Mouse (Mus musculus) frontal cortex, adult 2 months (tissue): Measurements from ENCODE around the gene Ccdc157. TPM values are rescaled to one million over a fixed set of nuclear protein-coding genes. Genes with fewer than 3 reads are reported as not detected.

Experiments
- DNase-seq, 2 experiments: peaks; one replicate each; pipeline ENCODE4 v3.0.0; 2022; ENCODE audit warnings: low spot score in 1 of 2; ENCODE audit errors: extremely low spot score in 1 of 2
- polyA plus RNA-seq: library from polyadenylated mRNA; depleted of rRNA; stranded (reverse); fragments of >200 nt; gene quantifications from 2 replicates; pipeline ENCODE4 v1.2.3, GENCODE M21; 2012

Ccdc157 gene
- polyA plus RNA-seq, 1 experiment = 23.8 TPM

DNA sequence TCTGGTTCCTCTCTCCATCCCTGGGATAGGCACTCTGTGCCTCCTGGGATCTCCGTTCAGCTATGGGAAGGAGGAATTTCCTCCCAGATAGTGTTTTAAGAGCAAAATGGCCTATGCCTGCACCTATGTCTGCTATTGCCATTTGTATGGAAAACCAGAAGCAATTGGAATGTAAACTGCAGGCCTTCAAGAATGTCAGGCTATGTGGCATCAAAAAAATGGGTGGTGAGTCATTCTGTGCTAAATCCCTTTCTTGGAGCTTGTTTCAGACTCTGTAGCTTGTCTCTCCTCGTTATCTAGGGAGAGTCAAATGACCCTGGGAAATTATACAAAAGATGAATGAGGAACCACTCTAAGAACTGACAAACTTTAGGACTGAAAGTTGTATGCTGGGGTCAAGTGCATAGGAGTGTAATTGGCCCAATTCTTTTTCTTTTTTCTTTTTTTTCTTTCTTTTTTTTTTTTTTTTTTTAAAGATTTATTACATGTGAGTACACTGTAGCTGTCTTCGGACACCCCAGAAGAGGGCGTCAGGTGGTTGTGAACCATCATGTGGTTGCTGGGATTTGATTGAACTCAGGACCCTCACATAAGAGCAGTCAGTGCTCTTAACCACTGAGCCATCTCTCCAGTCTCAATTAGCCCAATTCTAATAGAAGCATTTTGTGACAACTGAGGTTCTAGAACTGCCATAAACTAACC, 24.3 kb upstream of the Ccdc157 start:
- DNase-seq = no peak

DNA sequence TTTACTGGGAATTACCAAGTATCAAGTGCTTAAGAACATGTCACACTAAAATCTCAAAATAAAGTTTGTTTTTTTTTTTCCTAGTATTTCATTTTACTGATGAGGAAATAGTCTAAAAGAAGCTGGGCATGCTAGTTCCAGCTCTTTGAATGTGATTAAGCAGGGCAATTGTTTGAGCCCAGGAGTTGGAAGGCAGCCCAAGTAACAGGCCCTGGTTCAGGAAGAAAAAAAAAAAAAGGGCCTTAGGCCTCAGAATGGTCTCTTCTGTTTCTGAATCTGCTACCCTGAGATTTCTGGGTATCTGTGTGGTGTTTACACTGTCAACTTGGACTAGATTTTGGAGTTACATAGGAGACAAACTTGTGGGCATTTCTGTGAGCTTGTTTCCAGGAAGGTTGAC, 23.4 kb upstream of the Ccdc157 start:
- no peak for DNase-seq

DNA sequence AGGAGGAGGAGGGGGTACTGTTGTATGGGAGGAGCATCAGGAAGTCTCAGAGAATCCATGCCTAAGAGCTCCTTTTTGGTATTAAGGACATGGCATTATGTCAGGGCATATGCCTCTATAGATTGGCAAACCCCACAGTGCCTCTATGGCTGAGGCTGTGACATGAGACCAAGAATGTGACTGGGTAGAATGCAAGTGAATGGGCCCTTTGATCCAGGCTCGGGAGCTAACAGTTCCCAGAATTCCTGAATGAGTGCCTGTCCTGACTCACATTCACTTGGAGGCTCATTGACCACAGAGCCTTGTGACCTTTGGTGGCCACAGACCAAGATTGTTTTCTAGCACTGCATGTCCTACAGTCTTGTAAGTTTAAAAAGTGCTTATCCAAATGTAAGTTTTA, 22.0 kb upstream of the Ccdc157 start:
- no peak for DNase-seq

DNA sequence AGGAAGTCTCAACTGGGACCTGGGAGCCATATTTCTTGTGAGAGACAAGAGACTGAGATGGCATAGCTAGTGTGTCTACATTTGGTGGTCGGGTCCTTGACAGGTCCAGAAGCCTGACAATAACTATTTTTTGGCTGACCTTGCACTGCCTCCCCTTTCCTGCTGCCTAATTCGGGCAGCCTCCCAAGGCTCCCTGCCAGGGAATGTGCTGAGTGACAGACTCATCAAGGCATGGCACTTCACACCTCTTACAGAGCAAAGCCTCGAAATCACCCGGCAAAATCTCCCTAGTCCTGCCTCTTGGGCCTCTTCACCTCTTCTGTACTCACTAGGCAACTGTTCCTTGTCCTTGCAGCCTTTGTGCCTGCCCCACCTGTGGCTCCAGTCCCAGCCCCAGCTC, 17.6 kb upstream of the Ccdc157 start:
- DNase-seq = no peak

DNA sequence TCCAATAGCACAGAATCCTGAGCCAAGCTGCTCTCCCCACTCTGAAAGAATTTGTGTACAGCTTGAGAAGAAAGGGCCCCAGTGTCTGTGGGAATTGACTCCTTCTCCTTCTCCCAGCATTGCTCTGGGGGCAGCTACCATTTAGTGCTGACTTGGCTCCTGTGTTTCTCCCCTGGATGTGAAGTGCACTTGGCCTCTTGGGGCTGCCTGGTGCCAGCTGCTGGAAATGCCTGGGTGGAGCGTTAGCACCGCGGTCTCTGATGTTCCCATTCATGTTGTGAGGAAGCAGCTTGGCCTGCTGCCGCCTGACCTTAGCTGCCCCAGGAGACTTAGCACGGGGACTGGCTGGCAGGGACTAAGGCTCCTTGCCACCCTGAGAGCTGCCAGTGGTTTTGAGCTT, 14.5 kb upstream of the Ccdc157 start:
- DNase-seq = peak in 1 of 2 experiments; percentile 61

DNA sequence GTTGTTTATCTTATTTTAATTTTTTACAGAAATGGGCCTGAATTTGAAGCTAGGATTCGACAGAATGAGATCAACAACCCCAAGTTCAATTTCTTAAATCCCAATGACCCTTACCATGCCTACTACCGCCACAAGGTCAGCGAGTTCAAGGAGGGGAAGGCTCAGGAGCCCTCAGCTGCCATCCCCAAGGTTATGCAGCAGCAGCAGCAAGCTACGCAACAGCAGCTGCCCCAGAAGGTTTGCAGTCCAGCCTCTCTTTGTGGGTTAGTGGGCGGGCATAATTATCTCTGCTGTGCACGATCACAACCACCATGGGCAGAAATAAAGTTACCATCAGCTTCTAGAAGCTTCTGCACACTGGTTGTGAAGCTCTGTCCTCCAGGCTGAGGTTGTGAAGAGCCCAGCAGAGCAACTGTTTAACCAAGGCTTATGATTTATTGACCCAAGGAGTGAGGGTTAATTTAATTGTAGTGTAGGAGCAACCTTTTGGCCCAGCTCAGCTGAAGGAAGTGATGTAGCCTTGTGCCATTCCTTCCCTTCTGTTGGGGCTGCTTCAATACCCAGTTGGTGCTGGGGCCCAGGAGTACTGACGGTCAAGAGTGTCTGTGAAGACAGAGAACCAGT, 6.5 kb upstream of the Ccdc157 start:
- no peak for DNase-seq

DNA sequence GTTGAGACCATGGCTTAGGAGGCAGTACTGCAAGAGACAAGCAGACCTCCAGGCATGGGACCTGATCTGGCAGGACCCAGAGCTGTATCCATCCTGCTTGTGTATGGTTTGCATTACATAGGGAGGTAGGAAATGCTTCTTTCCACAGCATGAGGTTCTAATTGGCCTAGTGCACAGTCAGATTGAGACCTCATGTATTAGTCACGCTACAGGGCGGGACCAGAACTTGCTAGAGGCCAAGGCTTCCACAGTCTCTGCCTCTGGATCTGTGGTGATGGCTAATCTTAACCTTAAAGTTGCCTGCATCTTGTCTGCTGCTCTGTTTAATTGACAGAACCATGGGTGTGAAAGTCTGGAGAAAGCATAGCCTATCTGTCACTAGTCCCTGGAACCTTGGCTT, 4.6 kb upstream of the Ccdc157 start:
- no peak for DNase-seq

DNA sequence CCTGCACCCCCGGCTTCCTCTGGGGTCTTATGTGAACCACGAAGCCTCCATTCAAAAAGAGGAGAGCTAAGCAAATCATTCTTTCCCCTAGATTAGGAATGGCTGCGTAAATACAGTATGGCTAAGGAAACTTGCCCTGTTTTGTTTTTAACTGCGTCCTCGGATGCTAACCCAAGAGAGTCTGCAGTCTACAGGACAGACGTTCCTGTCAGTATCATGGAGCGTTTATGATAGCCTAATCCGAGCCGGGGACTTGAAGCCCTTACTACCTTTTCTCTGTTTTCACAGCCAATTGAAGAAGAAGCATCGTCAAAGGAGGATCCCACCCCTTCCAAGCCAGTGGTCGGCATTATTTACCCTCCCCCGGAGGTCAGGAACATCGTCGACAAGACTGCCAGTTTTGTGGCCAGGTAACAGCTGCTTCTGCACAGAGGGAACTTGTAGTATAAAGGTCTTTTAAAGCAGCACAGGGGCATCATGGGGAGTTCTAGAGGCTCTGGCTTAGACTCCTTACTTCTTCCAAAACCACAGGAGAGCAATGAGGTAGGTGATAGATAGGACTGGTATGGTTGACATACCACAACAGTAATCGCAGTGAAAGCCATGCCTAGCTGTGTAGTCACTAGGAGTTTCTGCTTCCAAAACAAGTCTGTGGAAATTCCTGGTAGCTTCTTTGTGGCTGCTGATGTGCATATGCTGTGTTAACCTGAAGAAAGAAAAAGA, 826 bp upstream of the Ccdc157 start:
- no peak for DNase-seq

DNA sequence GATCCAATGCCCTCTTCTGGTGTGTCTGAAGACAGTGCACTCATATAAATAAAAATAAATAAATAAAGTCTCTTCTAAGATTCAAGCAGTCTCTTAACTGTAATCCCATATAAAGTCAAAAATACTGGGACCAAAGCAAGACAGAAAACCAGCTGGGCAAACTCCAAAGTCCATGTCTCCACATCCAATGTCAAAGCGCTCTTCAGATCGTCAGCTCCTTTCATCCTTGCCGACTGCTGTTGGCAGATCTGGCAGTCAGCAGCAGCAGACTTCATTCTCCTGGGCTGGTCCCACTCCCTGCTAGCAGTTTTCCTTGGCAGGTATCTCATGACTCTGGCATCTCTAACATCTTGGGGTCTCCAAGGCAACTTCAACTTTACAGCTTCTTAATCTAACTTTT, 1.4 kb downstream of the Ccdc157 start:
- DNase-seq = no peak

DNA sequence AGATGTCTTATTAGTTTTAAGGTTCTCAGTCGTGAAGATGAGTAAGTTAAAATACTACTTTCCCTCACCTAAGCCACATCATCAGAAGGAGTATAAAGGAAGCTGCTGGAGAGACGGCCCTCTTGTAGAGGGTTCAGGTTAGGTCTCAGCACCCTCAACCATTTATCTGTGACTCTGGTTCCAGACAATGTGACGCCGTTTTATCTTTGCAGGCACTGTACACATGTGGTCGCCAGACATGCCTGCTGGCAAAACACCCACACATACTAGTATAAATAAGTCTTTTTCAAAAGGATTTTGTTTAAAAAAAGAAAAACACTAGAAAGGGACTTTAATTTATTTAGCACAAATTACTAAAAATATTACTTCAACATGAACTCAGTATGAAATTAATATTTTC, 4.5 kb downstream of the Ccdc157 start:
- DNase-seq = peak in 1 of 2 experiments; percentile 33

DNA sequence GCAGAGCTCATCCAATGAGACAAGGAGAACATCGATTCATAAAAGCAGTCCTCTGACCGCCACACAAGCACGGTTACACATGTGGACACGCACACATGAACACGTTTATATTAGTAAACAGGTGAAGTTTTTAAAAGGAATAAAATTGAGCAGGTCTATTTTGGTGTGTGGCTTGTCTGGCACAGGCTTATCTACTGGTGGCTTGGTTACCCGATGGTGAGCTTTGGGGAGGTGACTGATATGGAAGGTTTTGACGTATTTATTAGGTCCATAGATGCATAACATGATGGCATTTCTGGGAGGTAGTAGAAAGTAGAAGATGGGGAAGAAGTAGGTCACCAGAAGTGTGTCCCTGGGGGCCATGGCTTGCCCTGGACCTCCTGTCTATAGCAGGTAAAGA, 6.4 kb downstream of the Ccdc157 start:
- no peak for DNase-seq

DNA sequence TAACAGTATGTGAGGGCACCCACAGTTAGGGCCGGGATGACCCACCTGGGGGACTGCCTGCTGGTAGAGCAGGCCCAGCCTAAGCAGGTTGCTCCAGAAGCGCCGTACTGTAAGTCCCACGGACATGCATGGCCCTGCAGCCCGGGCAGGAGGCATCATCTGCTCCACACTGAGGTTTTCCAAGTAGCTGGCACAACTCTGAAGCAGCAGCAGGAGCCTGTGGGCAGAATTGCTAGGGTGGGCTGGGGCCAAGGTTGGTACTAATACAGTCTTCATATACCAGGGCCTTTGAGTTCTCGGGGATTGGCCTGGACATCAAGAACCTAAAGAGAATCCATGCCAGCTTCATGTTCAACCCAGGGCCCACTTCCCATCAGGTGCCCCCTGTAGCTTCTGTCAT, 10.2 kb downstream of the Ccdc157 start:
- DNase-seq = no peak

DNA sequence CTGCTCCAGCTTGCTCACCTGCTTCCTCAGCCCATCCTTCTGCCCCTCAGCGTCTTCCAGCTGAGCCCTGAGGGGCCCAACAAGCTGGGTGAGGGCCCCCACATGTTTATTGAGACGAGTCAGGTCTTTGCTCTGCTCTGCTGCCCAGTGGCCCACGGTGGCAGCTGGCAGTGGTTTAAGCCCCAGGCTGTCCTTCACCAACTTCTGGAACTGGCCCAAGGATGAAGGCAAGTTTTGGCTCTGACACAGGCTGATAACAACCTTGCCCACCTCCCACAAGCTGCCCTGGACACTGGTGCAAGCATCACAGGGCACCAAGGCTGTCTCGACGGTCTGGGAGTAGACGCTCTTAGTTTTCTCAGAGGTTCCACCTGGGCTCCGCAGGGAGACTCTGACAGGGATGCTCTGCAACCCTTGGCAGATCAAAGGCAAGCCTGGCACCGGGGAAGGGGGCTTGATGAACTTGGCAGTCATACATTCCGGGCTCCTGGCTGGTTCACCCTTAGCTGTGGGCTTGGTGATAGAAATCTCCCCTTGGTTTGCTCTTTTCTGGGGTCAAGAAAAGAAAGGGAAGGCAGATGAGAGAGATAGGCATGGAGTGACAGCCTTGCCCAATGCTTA, 11.4 kb downstream of the Ccdc157 start:
- no peak for DNase-seq

DNA sequence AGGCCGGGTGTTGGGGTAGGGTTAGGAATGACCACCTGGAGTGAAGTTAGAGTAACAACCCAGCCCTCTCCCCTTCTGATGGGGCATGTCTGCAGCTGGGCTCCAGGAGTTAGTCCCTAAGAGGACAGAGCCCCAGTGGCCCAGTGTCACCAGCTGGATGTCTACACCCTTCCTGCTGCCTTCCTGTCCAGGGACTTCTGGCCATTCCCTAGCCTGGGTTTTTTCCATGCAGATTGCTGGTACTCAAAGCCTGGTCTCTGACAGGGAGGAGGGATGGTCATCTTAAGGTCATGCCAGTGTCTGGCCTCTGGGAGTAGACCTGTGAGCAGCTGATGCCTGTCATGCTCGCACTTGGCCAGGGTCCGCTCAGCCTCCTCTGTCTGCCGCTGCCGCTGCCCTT, 12.0 kb downstream of the Ccdc157 start:
- DNase-seq = no peak

DNA sequence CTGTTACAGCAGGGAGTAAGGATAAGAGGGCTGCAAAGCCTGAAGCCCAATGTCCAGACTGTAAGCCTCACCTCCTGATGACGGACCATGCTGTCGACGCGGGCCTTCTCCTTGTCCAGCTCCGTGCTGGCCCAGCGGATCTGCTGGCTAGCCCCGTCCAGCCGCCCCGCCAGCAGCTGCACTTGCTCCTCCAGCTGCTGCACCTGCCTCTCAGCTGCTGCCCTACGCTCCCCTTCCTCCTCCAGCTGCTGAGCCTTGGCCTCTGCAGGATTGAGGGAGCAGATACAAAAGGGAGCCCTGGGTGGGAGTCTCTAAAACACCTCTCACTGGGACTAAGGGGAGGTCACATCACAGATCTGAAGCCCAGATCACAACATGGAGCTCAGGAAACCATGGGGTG, 13.0 kb downstream of the Ccdc157 start:
- no peak for DNase-seq

DNA sequence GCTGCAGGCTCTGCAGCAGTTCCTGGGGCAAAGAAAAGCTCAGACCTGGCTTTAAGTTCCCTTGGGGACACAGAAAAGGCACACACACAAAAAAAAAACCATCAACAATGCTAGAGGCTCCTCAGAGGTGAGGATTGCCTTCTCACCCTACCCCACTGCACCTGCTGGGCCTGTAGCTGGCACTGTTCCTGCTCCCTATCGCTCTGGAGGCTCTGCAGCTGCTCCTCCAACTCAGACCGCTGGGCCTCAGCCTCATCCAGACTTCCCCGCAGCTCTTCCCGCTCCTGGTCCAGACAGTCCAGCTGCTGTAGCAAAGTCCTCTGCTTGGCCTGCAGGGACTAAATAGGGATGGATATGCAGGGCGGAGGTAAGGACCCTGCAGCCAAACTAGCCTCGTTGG, 13.7 kb downstream of the Ccdc157 start:
- no peak for DNase-seq

DNA sequence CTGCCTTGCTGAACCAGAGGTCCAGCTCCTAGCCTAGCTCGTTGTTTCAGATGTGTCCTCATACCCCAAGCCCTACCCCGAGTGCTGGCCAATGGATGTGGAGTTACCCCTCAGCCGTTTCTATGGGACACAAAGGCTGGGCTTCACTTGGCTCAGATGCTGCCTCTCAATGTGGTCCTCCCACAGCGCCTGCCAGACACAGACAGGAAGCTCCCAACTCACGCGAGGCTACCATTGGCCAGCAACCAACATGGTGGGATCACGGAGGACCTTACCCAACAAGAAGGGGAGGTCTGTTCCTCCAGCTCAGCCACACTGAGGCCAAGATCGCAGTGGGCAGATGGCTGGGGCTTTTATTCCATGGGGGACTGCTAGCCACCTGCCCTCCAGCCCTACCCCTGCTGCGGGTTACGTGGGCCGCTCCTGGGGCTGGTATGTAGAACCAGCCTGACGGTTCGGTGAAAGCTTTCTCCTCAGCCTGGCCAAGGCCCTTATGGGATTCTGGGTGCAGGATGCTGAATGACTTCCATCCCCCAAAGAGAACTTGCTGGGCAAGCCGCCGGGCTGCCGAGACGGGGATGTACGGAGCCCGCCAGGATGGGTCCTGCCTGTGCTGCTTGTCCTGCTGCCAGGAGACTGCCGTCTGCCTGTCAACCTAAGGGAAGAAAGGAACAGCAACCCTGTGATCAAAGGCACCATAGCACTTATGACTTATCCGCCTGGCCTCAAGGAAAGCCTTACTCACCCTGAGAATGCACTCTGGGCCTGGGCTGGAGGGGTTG, 16.6 kb downstream of the Ccdc157 start:
- DNase-seq = no peak

DNA sequence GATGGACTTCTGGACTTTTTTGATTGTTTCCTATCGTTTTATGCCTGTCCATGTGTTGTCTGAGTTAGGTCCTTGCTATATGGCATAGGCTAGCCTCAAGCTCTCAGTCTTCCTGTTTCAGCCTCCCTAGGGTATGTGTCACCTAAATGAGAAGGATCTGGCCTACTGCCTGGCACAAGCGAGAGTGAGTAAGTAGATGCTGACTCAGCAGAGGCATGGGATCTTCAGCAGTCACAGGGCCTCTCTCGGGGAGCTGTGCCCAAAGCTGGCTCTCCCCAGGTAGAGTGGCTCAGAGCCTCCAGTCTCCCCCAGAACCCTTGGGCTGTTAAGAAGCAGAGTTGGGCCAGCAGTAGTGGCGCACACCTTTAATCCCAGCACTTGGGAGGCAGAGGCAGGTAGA, 17.7 kb downstream of the Ccdc157 start:
- no peak for DNase-seq

DNA sequence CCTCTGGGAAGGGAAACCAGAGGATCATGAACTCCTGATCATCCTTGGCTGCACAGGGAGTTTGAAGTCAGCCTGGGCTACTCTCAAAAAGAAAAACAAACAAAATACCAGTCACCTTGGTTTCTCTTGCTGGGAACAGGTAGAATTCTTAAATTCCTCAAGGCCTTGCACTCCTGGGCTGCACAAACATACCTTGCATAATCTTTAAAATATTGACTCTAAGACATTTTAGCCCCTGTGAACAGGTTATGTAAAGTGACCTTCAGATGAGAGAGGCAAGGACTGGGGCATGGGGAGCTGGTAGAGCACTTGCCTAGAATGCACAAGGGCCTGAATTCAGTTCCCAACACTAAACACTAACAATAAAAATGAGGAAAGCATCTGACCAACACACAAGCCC, 18.6 kb downstream of the Ccdc157 start:
- DNase-seq = no peak

DNA sequence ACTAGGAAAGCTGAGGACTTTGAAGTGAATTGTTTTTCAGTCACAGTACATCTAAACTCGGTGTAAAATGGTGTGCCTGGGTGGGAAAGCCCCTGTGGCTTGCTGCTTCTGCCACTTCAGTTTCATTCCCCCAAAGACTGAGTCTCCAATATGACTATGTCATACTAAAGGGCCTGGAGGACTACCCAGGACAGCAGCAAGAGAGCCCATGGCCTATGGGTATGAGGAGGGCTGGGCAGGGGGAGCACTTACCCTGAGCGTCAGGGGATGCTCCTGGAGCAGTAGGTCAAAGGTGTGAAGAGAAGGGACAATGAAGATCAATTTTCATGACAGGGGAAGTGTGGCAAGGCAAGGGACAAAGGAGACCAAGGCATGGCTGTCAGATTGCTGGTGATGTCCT, 21.1 kb downstream of the Ccdc157 start:
- DNase-seq = no peak
